Mouse (Mus musculus): ENCODE data around the gene Gm20388.

GRCm38 (mm10) chr8:122524506-122524905 lies 2613.9 kb downstream of the Gm20388 start:
- TF ChIP-seq TAL1 (IDR thresholded peaks at IDR 0.05; ENCODE audit: low read length) (no peak), GATA1 (IDR thresholded peaks at IDR 0.05; ENCODE audit: low read length) (no peak)

Measured in erythroblast, embryonic 14.5 days (primary cell).